Mouse (Mus musculus) stomach, postnatal 0 days (tissue): ENCODE results near the gene Nfia.

Experiments
- CTCF ChIP-seq: IDR thresholded peaks from 2 replicates; pipeline ENCODE4 v1.5.1; 2016; ENCODE audit warnings: antibody characterized with exemption, low read depth, mild to moderate bottlenecking, moderate library complexity
- EP300 ChIP-seq: optimal IDR thresholded peaks from 2 replicates; pipeline ENCODE3; 2016; ENCODE audit warnings: antibody characterized with exemption

DNA sequence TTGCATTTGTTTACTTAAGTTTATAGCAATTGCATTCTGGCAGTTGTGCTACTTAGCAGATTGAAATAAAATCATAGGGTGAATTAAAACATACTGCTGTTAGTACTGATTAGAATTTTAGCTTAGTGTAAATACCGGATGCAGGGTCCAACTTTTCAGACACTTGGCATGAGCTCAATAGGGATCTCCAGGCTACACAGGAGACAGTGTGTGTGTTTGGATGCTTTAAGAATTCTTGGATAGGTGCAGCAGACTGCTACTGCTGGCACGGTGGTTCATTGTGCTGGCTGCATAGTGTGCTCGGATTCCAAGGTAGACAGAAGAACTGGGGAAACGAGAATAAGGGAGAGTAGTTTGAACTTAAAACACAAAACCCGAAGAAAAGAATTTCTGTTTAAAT lies 151.9 kb downstream of the Nfia start:
- no peak for TF ChIP-seq CTCF
- no peak for TF ChIP-seq EP300
